Mouse (Mus musculus): ENCODE measurements around the gene Dennd4b. TPM values are rescaled to one million over a fixed set of nuclear protein-coding genes. Genes with fewer than 3 reads are reported as not detected.

The Dennd4b gene
- polyA plus RNA-seq, 1 experiment from 2014 or later = 4.7 TPM

GRCm38 (mm10) chr3:90268971-90269370, 4.0 kb downstream of the Dennd4b start:
- WGBS = 88% methylated on average over 16 of the region's 16 CpGs
- H3K36me3 ChIP-seq (ENCODE audit: control insufficient read depth, insufficient read depth, low read length) = peaks cover 4% of the 10 kb centered on the region
- H3K27ac ChIP-seq (ENCODE audit: low read depth, low read length) = no peak overlapping the region
- no peaks in the 10 kb centered on the region for H3K9me3 ChIP-seq (ENCODE audit: control insufficient read depth, low read length)
- ATAC-seq (ENCODE audit: insufficient read depth, low FRiP score, low TSS enrichment) (no peak), DNase-seq (ENCODE audit: low spot score) (no peak)
- H3K27me3 ChIP-seq (ENCODE audit: control insufficient read depth, insufficient read depth, low read length) = no peaks in the 10 kb centered on the region
- H3K9ac ChIP-seq (ENCODE audit: low read length) = no peak overlapping the region
- no peak overlapping the region for H3K4me2 ChIP-seq (ENCODE audit: low read depth)
- H3K4me3 ChIP-seq (ENCODE audit: low read depth, low read length) = no peak overlapping the region
- peaks cover 7% of the 10 kb centered on the region for H3K4me1 ChIP-seq (ENCODE audit: control insufficient read depth, insufficient read depth, low read length)

DNA sequence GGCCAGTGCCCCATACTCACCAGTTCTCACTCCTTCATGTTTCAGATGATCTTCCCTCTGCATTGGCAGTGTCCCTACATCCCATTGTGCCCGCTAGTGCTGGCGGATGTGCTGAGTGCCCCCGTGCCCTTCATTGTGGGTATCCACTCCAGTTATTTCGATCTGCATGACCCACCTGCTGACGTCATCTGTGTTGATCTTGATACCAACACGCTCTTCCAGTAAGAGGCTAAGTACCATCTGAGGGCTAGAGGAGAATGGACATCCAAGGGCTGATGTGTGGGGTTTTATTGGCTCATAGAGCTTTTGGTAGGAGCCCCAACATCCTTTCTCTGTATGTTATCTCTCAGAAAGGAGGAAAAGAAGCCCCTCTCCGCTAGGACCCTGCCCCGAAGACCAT, 5.8 kb downstream of the Dennd4b start:
- 92% methylated on average over 8 of the region's 8 CpGs for WGBS
- no peak for DNase-seq (ENCODE audit: low spot score)
- no peaks in the 10 kb centered on the region for H3K9me3 ChIP-seq (ENCODE audit: control insufficient read depth, low read length)
- H3K4me3 ChIP-seq (ENCODE audit: low read depth, low read length) = no peak overlapping the region
- peaks cover 7% of the 10 kb centered on the region for H3K4me1 ChIP-seq (ENCODE audit: control insufficient read depth, insufficient read depth, low read length)
- H3K27ac ChIP-seq (ENCODE audit: low read depth, low read length) = no peak overlapping the region
- H3K27me3 ChIP-seq (ENCODE audit: control insufficient read depth, insufficient read depth, low read length) = no peaks in the 10 kb centered on the region
- no peak overlapping the region for H3K4me2 ChIP-seq (ENCODE audit: low read depth)
- ATAC-seq (ENCODE audit: insufficient read depth, low FRiP score, low TSS enrichment) = no peak
- H3K9ac ChIP-seq (ENCODE audit: low read length) = no peak overlapping the region
- H3K36me3 ChIP-seq (ENCODE audit: control insufficient read depth, insufficient read depth, low read length) = peaks cover 4% of the 10 kb centered on the region

DNA sequence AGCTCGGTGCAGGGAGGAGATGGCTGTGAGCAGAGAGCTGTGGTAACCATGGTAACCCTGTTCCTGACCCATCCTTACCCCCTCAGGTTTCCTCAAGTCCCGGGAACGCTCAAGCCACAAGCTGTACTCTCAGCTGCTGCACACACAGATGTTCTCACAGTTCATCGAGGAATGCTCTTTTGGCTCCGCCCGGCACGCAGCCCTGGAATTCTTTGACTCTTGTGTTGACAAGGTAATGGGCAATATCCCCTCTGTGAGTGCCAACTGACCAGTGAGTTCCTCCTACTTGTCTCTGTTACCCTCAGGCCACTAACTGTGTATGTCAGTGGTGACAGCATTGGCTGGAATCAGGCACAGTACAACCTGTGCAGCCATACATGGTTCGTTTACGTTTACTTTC, 7.2 kb downstream of the Dennd4b start:
- H3K27me3 ChIP-seq (ENCODE audit: control insufficient read depth, insufficient read depth, low read length) = no peaks in the 10 kb centered on the region
- H3K4me2 ChIP-seq (ENCODE audit: low read depth) = no peak overlapping the region
- H3K27ac ChIP-seq (ENCODE audit: low read depth, low read length) = no peak overlapping the region
- ATAC-seq (ENCODE audit: insufficient read depth, low FRiP score, low TSS enrichment) (no peak), DNase-seq (ENCODE audit: low spot score) (no peak)
- H3K4me3 ChIP-seq (ENCODE audit: low read depth, low read length) = no peak overlapping the region
- H3K36me3 ChIP-seq (ENCODE audit: control insufficient read depth, insufficient read depth, low read length) = peaks cover 4% of the 10 kb centered on the region
- H3K9me3 ChIP-seq (ENCODE audit: control insufficient read depth, low read length) = no peaks in the 10 kb centered on the region
- H3K9ac ChIP-seq (ENCODE audit: low read length) = no peak overlapping the region
- no peaks in the 10 kb centered on the region for H3K4me1 ChIP-seq (ENCODE audit: control insufficient read depth, insufficient read depth, low read length)
- 71% methylated on average over 9 of the region's 9 CpGs for WGBS

DNA sequence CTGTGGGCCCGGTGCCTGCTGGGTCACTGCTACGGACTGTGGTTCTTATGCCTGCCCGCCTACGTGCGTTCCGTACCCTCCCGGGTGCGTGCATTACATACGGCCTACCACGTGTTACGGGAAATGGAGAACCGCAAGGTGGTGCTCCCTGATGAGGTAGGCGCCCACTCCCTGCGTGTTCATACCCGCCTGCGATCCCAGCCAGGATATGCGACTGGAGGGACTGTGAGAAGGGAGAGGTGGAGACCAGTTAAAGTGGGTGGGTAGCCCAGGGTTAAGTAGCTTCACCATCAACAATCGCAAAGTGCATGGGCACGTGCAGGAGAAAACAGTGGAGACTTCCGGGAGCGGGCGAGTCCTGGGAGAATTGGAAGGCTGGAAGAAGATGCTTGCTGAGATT, 8.9 kb downstream of the Dennd4b start:
- ATAC-seq (ENCODE audit: insufficient read depth, low FRiP score, low TSS enrichment) (no peak), DNase-seq (ENCODE audit: low spot score) (no peak)
- H3K9ac ChIP-seq (ENCODE audit: low read length) = no peak overlapping the region
- H3K4me3 ChIP-seq (ENCODE audit: low read depth, low read length) = no peak overlapping the region
- WGBS = 89% methylated on average over 22 of the region's 22 CpGs
- no peak overlapping the region for H3K27ac ChIP-seq (ENCODE audit: low read depth, low read length)
- no peaks in the 10 kb centered on the region for H3K27me3 ChIP-seq (ENCODE audit: control insufficient read depth, insufficient read depth, low read length)
- no peaks in the 10 kb centered on the region for H3K4me1 ChIP-seq (ENCODE audit: control insufficient read depth, insufficient read depth, low read length)
- peaks cover 4% of the 10 kb centered on the region for H3K36me3 ChIP-seq (ENCODE audit: control insufficient read depth, insufficient read depth, low read length)
- H3K4me2 ChIP-seq (ENCODE audit: low read depth) = no peak overlapping the region
- no peaks in the 10 kb centered on the region for H3K9me3 ChIP-seq (ENCODE audit: control insufficient read depth, low read length)

GRCm38 (mm10) chr3:90275286-90275685, 10.3 kb downstream of the Dennd4b start:
- no peak for ATAC-seq (ENCODE audit: insufficient read depth, low FRiP score, low TSS enrichment)
- H3K27ac ChIP-seq (ENCODE audit: low read depth, low read length) = no peak overlapping the region
- no peaks in the 10 kb centered on the region for H3K9me3 ChIP-seq (ENCODE audit: control insufficient read depth, low read length)
- no peak overlapping the region for H3K4me3 ChIP-seq (ENCODE audit: low read depth, low read length)
- no peak overlapping the region for H3K9ac ChIP-seq (ENCODE audit: low read length)
- H3K36me3 ChIP-seq (ENCODE audit: control insufficient read depth, insufficient read depth, low read length) = peaks cover 7% of the 10 kb centered on the region
- WGBS = 93% methylated on average over 11 of the region's 11 CpGs
- H3K27me3 ChIP-seq (ENCODE audit: control insufficient read depth, insufficient read depth, low read length) = no peaks in the 10 kb centered on the region
- H3K4me2 ChIP-seq (ENCODE audit: low read depth) = no peak overlapping the region
- DNase-seq (ENCODE audit: low spot score) = no peak
- no peaks in the 10 kb centered on the region for H3K4me1 ChIP-seq (ENCODE audit: control insufficient read depth, insufficient read depth, low read length)

DNA sequence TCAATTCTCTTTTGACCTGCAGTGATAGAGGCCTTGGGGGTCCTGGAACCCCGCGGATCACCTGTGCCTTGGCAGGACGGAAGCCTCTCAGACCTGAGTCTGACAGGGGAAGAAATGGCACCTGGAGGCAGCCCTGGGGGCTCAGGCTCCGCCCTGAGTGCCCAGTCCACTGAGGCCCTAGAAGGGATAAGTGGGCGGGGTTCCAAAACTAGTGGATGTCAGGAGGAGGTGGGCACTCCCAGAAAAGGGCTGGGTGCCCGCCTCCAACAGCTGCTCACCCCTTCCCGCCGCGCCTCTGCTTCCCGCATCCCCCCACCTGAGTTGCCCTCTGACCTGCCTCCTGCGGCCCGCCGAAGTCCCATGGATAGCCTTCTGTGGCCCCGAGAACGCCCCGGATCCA, 11.9 kb downstream of the Dennd4b start:
- Histone ChIP-seq H3K27me3 (ENCODE audit: control insufficient read depth, insufficient read depth, low read length) (no peaks in the 10 kb centered on the region), H3K4me1 (ENCODE audit: control insufficient read depth, insufficient read depth, low read length) (no peaks in the 10 kb centered on the region), H3K36me3 (ENCODE audit: control insufficient read depth, insufficient read depth, low read length) (peaks cover 7% of the 10 kb centered on the region), H3K27ac (ENCODE audit: low read depth, low read length) (no peak overlapping the region), H3K9ac (ENCODE audit: low read length) (no peak overlapping the region), H3K9me3 (ENCODE audit: control insufficient read depth, low read length) (no peaks in the 10 kb centered on the region), H3K4me2 (ENCODE audit: low read depth) (no peak overlapping the region), H3K4me3 (ENCODE audit: low read depth, low read length) (no peak overlapping the region)
- 39% methylated on average over 16 of the region's 16 CpGs for WGBS
- DNase-seq (ENCODE audit: low spot score) = no peak
- no peak for ATAC-seq (ENCODE audit: insufficient read depth, low FRiP score, low TSS enrichment)

DNA sequence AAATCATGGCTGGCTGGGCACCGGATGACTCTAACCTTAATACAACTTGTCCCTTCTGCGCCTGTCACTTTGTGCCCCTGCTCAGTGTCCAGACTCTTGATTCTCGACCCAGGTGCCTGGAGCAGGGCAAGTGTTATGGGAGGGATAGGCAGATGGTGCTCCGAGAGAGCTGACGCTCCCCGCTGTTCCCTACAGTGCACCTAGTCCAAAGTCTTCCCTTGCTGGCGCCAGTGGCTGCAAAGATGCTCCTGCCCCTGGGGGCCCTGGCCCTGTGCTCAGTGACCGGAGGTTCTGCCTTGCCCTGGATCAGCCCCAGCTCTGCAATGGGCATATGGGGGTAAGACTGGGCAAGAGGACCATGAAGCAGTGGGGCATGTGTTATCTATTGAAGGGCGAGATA, 12.8 kb downstream of the Dennd4b start:
- WGBS = 95% methylated on average over 9 of the region's 9 CpGs
- Histone ChIP-seq H3K4me3 (ENCODE audit: low read depth, low read length) (no peak overlapping the region), H3K27ac (ENCODE audit: low read depth, low read length) (no peak overlapping the region), H3K9me3 (ENCODE audit: control insufficient read depth, low read length) (no peaks in the 10 kb centered on the region), H3K4me2 (ENCODE audit: low read depth) (no peak overlapping the region), H3K36me3 (ENCODE audit: control insufficient read depth, insufficient read depth, low read length) (peaks cover 4% of the 10 kb centered on the region), H3K9ac (ENCODE audit: low read length) (no peak overlapping the region), H3K4me1 (ENCODE audit: control insufficient read depth, insufficient read depth, low read length) (no peaks in the 10 kb centered on the region), H3K27me3 (ENCODE audit: control insufficient read depth, insufficient read depth, low read length) (no peaks in the 10 kb centered on the region)
- no peak for DNase-seq (ENCODE audit: low spot score)
- ATAC-seq (ENCODE audit: insufficient read depth, low FRiP score, low TSS enrichment) = no peak

DNA sequence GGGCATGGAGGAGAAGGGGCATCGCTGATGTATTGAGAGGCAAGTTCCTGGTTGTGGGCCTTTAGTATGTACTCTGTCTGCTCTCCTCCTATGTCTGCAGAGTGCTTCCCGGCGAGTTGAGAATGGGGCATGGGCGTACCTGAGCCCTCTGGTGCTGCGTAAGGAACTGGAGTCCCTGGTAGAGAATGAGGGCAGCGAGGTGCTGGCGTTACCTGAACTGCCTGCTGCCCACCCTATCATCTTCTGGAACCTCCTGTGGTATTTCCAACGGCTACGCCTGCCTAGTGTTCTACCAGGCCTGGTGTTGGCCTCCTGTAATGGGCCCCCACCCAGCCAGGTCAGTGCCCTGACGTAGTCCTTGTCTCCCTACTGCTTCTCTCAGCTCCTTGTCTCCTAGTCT, 13.2 kb downstream of the Dennd4b start:
- Histone ChIP-seq H3K36me3 (ENCODE audit: control insufficient read depth, insufficient read depth, low read length) (peaks cover 3% of the 10 kb centered on the region), H3K4me3 (ENCODE audit: low read depth, low read length) (no peak overlapping the region), H3K27me3 (ENCODE audit: control insufficient read depth, insufficient read depth, low read length) (no peaks in the 10 kb centered on the region), H3K4me1 (ENCODE audit: control insufficient read depth, insufficient read depth, low read length) (no peaks in the 10 kb centered on the region), H3K9me3 (ENCODE audit: control insufficient read depth, low read length) (no peaks in the 10 kb centered on the region), H3K4me2 (ENCODE audit: low read depth) (no peak overlapping the region), H3K9ac (ENCODE audit: low read length) (no peak overlapping the region), H3K27ac (ENCODE audit: low read depth, low read length) (no peak overlapping the region)
- 93% methylated on average over 10 of the region's 10 CpGs for WGBS
- DNase-seq (ENCODE audit: low spot score) = no peak
- no peak for ATAC-seq (ENCODE audit: insufficient read depth, low FRiP score, low TSS enrichment)

DNA sequence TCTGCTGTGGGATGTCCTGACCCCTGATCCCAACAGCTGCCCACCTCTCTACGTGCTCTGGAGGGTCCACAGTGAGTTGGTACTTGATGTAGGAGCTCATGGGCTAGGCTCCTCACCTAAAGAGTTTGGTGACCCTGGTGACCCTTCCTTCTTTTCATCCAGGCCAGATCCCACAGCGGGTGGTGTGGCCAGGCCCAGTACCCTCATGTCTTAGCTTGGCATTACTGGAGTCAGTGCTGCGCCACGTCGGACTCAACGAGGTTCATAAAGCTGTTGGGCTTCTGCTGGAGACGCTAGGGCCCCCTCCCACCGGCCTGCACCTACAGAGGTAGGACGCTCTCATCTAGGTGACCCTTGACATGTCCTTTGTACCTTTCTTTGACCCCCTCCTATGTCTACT, 14.2 kb downstream of the Dennd4b start:
- H3K4me3 ChIP-seq (ENCODE audit: low read depth, low read length) = no peak overlapping the region
- DNase-seq (ENCODE audit: low spot score) = no peak
- H3K36me3 ChIP-seq (ENCODE audit: control insufficient read depth, insufficient read depth, low read length) = peaks cover 3% of the 10 kb centered on the region
- no peak overlapping the region for H3K4me2 ChIP-seq (ENCODE audit: low read depth)
- WGBS = 94% methylated on average over 9 of the region's 9 CpGs
- no peak overlapping the region for H3K9ac ChIP-seq (ENCODE audit: low read length)
- ATAC-seq (ENCODE audit: insufficient read depth, low FRiP score, low TSS enrichment) = no peak
- no peaks in the 10 kb centered on the region for H3K4me1 ChIP-seq (ENCODE audit: control insufficient read depth, insufficient read depth, low read length)
- no peaks in the 10 kb centered on the region for H3K9me3 ChIP-seq (ENCODE audit: control insufficient read depth, low read length)
- no peaks in the 10 kb centered on the region for H3K27me3 ChIP-seq (ENCODE audit: control insufficient read depth, insufficient read depth, low read length)
- no peak overlapping the region for H3K27ac ChIP-seq (ENCODE audit: low read depth, low read length)
